Mouse (Mus musculus) megakaryocyte, adult 5-6 weeks (primary cell): ENCODE data around the gene Trim65. TPM values are rescaled to one million over a fixed set of nuclear protein-coding genes. Genes with fewer than 3 reads are reported as not detected.
"Not testable (repeated sequence)": the region's sequence is repeated elsewhere in the genome, so short reads cannot be mapped to it uniquely, and the experiment has no call there.

ENCODE experiments used
- ATAC-seq: 2 replicates; pipeline ENCODE4 v1.8.0; 2016; ENCODE audit warnings: mild to moderate bottlenecking, inconsistent platforms; ENCODE audit not compliant: poor library complexity, severe bottlenecking
- total RNA-seq, 2 experiments: library from RNA; stranded (forward) in 1 of 2; stranded (reverse) in 1 of 2; fragments of 153-499, 151-499 nt in 1 of 2; fragments of 221-1000, 200-1000 nt in 1 of 2; gene quantifications; 2 replicates each; pipeline versions ENCODE4 v1.2.3 to v1.2.4; 2015 to 2017

Trim65 gene
- total RNA-seq, 2 experiments from 2014 or later: 7.9 to 15.8 TPM

- ATAC-seq: 0 out of 2 replicates have a peak, but pooled peaks have one; percentile 14
These were observed 11.5 kb upstream of the Trim65 start for GRCm38 (mm10) chr11:116142211-116142991.

- ATAC-seq: peak; percentile 93
These were observed 7.7 kb upstream of the Trim65 start, which contains the start of gene Mrpl38 for GRCm38 (mm10) chr11:116138468-116139138. TSS of gene Mrpl38 (minus strand) at chr11:116138868.

- no peak for ATAC-seq
These were observed 7.2 kb upstream of the Trim65 start for GRCm38 (mm10) chr11:116138096-116138467.

GRCm38 (mm10) chr11:116134171-116134570 is 3.2 kb upstream of the Trim65 start:
- no peak for ATAC-seq

GRCm38 (mm10) chr11:116133497-116133896 is 2.6 kb upstream of the Trim65 start:
- ATAC-seq: no peak

- no peak for ATAC-seq
These were observed 1.7 kb upstream of the Trim65 start for GRCm38 (mm10) chr11:116132366-116133333.

GRCm38 (mm10) chr11:116131349-116132170 is 632 bp upstream of the Trim65 start:
- ATAC-seq: no peak

- peak; percentile 31 for ATAC-seq
These were observed 888 bp downstream of the Trim65 start for GRCm38 (mm10) chr11:116129993-116130487.

GRCm38 (mm10) chr11:116129091-116129790 is 1.7 kb downstream of the Trim65 start:
- no peak for ATAC-seq

- no peak for ATAC-seq
These were observed 2.9 kb downstream of the Trim65 start for GRCm38 (mm10) chr11:116127986-116128385.

GRCm38 (mm10) chr11:116127156-116127980 is 3.6 kb downstream of the Trim65 start, which contains the start of gene Trim47:
TSS of gene Trim47 (minus strand) at chr11:116127210.
- no peak for ATAC-seq

GRCm38 (mm10) chr11:116126261-116126660 is 4.7 kb downstream of the Trim65 start:
- ATAC-seq: no peak

GRCm38 (mm10) chr11:116121731-116122245 is 9.1 kb downstream of the Trim65 start:
- not testable (repeated sequence) for ATAC-seq

GRCm38 (mm10) chr11:116117819-116118218 is 13.1 kb downstream of the Trim65 start:
- ATAC-seq: no peak

GRCm38 (mm10) chr11:116117241-116117640 is 13.7 kb downstream of the Trim65 start:
- no peak for ATAC-seq

GRCm38 (mm10) chr11:116111611-116112203 is 19.2 kb downstream of the Trim65 start:
- ATAC-seq: no peak

GRCm38 (mm10) chr11:116111067-116111466 is 19.9 kb downstream of the Trim65 start:
- ATAC-seq: no peak

GRCm38 (mm10) chr11:116110540-116110939 is 20.4 kb downstream of the Trim65 start:
- ATAC-seq: peak; percentile 60
